Mouse (Mus musculus) heart, postnatal 36 days (tissue): Measurements from ENCODE around the gene Art1. TPM values are rescaled to one million over a fixed set of nuclear protein-coding genes. Genes with fewer than 3 reads are reported as not detected.

Experiments
- DNase-seq, 2 experiments: peaks; one replicate each; pipeline ENCODE4 v3.0.0; 2021 to 2022
- intact Hi-C: fragments of 180-260 bp; cut with DNase I; formaldehyde crosslinking; loops from one replicate; pipeline ENCODE4 v1.15.1; 2025
- total RNA-seq, 2 experiments: library from RNA; stranded (reverse); gene quantifications; 2 replicates each; pipeline ENCODE4 v1.2.3; 2021

The Art1 gene
- 100 to 1,000 TPM; 282 to 343 TPM for total RNA-seq

DNA sequence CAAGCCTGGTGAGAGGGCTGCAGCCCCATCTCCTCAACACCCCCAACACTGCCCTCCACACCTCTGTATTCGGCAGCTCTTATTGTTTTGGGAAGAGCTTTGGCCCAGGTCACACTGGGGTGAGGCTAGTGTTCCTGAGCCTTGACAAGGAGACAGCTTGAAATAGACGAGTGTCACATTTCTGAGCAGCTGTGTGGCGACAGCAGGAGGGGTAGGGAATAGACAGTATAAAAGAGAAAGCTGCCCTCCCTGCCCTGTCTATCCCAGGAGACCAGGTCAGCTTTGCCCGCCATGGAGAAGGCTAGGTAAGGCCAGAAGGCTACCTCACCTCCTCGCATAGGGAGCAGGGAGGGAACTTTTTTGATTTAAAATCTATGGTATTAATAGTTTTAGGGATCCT lies at the start of gene Art1:
Gene Art1 (plus strand): TSS at position 257 of the 400 bp plus-strand sequence.
- intact Hi-C loops: no loop called here
- peak; percentile 49 for DNase-seq

DNA sequence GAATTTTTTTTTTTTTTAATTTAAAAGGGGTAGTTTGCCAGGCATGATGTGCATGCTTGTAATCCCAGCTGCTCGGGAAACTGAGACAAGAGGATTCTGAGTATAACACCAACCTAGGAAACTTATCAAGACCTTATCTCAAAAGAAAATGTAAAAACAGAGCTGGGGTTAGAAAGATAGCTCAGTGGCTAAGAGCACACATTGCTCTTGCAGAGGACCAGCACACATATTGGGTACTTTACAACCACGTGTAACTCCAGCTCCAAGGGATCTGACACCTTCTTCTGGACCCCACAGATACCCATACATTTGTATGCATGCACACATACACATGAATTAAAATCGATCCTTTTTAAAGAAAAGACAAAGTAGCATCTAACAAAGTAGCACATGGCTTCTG lies 40.2 kb upstream of the Art1 start:
- intact Hi-C loops: no loop called here
- no peak for DNase-seq

DNA sequence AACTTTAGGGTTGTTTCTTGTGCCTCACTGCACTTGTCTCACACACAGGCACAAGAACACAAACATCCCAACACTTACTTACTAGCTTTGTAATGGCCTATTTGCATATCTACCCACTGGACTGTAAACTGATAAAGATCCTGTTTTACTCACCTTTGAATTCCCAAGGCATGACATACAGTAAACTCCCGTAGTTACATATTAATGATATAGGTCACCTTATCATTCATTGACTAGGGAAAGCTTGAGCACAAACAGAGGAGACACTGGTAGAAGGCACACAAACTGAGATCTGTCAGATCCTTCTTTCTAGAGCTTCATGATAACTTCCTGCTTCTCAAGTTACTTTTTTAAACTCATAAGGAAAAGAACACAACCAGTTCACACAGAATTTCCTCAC lies 39.3 kb upstream of the Art1 start:
- DNase-seq: no peak
- intact Hi-C loops: no loop called here

DNA sequence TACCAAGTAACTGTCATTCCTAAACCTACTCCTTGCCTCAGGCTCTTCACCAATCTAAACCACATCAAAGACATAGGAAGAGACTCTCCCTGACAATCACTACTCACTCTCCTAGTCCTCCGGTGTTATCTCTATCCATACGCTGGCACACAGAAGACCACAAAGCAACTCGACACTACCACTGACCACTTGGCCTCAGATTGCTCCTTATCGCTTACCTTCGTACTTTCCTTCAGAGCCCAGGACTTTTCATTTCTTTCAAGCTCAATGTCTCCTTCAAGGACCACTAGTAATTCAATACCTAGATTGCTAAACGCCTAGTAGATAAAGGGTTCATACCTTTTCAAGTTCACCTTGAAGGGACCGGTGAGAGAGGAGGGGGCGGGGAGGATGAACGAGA lies 37.7 kb upstream of the Art1 start:
- intact Hi-C loops: loop anchor here (2.0 kb wide), 1 partner anchor 129 kb away; the partner anchor contains the start of gene Numa1
- DNase-seq: no peak

DNA sequence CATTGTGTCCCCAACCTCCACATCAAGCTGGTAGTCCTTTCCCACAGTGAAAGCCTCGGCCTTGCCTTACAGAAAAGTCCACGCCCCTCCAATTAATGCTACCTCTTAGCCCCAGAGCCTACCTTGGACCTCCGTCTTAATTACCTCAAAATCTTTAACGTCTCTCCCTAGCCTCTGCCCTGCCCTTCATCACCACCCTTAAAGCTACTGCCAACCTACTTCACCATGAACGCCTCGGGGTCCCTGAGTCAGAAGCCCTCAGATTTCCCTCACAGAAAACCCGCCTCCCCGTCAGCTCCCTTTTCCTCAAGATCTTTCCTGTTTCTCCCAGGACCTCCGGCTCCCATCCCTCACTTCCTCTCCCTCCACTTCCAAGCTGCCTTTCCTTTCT lies 36.9 kb upstream of the Art1 start:
- DNase-seq: no peak
- intact Hi-C loops: loop anchor here (2.0 kb wide), 1 partner anchor 130 kb away; the partner anchor contains the start of gene Numa1

DNA sequence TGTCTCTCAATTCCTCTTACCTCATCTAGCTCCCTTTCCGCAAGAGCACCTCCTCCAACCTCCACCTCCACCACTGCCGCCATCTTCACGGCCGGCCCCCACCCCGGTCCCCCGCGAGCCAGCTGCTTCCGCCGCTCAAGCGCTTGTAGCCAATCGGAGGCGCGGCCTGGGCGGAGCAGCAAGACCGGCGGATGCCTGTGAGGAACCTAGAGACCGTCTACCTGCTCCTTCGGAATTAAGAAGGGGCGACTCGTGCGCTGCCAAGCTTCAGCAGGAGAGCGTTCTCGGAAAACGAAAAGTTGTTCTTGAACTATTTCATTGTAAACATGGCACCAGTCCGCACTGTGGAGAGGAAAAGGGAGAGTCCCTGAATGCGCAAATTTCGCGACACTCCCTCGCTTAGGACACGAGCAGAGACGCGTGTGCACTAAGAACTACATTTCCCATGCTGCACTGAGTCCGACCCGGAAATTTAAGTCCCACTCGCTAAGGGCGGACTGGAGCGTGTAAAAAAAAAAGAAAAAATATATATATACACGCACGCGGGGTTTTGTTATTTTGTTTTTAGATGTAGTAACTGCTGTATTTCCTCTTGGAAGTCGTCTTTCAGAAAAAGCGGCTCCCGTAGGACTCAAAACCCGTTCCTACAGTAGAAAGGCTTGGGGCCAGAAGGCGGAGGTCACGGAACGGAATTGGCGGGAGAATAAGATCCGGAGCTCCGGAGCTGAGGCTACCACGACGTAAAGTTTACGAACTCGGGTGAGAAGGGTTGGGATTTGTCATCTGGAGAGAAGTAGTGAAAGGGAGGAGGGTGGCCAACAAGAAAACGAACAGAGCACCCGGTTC lies 36.3 kb upstream of the Art1 start, which contains the start of the genes Rnf121, Xndc1 and Xntrpc:
Gene Rnf121 (minus strand): TSS at position 424 of the 846 bp plus-strand sequence.
Gene Xndc1 (plus strand): TSS at position 466 of the 846 bp plus-strand sequence.
Gene Xntrpc (plus strand): TSS at position 668 of the 846 bp plus-strand sequence.
- peak; percentile 90 to 94 for DNase-seq
- intact Hi-C loops: loop anchor here (2.0 kb wide), 1 partner anchor 130 kb away; the partner anchor contains the start of gene Numa1

DNA sequence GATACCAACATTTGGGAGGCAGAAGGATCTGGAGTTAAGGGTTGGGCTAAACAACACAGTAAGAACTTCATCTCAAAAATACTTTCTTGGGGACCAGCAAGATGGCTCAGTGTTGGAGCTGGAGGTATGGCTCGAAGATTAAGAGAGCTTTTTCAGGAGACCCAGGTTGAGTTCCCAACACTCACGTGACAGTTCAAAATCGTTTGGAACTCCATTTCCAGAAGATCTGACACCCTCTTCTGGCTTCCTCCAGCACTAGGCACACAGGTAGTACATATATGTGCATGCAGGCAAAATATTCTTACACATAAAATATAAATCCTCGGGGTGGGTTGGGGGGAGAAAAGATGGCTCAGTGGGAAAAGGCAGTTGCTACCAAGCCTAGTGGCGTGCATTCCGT lies 35.2 kb upstream of the Art1 start:
- intact Hi-C loops: no loop called here

DNA sequence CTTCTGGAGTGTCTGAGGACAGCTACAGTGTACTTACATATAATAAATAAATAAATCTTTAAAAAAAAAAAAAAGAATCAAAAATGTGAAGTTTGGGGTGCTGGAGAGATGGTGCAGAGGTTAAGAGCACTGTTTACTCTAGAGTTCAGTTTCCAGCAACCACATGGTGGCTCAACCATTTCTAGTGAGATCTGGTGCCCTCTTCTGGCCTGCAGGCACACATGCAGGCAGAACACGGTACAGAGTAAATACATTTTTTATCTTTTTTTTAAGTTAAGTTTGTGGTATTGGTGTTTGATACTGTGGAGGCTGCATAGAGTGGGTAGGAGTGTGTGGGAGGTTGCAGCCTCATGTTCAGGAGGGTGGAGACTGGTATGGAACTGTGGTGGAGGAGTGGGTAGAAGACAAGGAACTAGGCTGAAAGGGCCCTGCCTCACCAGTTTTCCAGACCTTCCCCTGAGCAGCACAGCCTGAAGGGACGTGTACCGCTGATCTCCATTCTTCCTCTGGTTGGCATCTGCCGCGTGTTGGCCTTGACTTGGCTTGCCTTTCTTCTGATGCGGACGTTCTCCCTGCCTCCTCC lies 24.7 kb upstream of the Art1 start:
- DNase-seq: peak in 1 of 2 experiments; percentile 8
- intact Hi-C loops: loop anchor here (5.0 kb wide), 1 partner anchor 420 kb away; no protein-coding TSS in a partner anchor

More for the DNA sequence above, 35.2 kb upstream of the Art1 start:
- no peak for DNase-seq

DNA sequence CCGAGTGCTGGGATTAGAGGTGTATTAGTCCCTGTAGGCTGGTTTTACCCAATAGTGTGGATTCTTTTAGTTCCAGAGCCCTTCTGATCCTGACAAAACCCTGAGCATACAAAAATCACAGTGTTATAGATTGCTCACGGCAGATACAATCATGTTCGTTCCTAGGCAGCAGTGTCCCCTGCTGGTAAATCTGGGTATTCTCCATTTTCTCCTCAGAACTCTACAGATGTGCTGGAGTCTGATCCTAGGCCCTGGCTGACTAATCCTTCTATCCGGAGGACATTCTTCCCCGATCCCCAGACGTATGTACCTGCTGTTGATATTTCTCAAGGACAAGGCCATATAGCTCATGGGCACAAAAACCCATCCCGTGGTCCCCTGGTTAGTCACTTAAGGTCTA lies 23.0 kb upstream of the Art1 start:
- intact Hi-C loops: loop anchor here (2.0 to 5.0 kb wide), 2 partner anchors 80 to 421 kb away; no protein-coding TSS in a partner anchor
- peak; percentile 11 to 24 for DNase-seq

DNA sequence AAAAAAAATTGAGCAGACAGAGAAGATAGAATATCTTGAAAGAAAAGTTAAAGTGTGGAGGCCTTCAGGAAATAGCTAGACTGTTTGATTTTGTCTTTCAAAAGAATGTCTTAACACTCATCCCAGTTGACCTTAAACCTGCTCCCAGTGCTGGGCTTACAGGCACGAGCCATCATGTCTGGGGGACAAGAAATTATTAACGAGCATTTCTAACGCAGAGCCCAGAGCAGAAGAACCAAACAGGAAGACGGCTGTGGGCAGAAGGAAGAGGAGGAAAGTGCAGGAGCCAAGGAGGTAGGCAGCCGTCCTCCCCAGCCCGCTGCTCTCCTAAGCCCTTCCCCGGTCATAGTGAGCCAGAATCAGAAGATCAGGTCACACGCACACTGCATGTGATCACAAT lies 21.2 kb upstream of the Art1 start:
- no peak for DNase-seq
- intact Hi-C loops: no loop called here

DNA sequence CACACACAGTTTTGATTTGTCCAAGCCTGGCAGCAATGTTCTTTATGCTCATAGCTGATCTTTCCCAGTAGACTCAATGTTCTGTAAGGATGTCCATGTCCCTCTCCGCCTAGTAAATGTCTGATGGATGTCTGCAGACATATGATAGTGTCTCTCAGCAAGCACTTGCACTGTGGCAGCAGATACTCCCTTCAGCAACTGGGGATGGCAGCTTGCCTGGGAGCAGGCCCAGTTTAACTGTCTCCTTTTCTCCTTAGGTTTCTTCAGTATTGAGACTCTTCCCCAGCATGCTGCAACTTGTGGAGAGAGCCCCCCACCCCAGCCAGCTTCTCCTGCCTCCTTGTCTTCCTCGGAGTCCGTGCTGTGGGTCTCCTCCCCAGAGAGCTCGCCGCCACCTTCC lies 19.8 kb upstream of the Art1 start:
- no peak for DNase-seq

DNA sequence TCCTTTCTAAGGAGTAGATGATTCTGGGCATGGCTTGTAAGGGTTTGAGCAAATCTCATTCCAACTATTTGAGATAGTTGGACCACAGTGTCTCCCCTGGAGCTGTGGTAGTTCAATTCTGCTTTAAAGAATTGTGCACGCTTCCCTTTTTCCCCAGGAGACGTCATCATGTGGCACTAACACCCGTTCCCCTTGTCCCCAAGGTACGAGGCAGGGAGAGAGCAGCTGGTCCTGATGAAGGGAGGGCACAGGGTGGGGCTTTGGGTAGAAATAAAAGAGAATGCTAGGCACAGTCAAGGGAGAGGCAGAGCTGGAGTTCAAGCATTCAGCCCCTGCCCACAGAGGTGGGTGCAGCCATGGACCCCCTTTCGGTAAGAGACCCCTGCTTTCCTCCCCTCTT lies 18.7 kb upstream of the Art1 start, which contains the start of gene Trpc2:
Gene Trpc2 (plus strand): TSS at position 301 of the 400 bp plus-strand sequence.
- no peak for DNase-seq
- intact Hi-C loops: no loop called here

More for the DNA sequence above, 19.8 kb upstream of the Art1 start:
- intact Hi-C loops: no loop called here

DNA sequence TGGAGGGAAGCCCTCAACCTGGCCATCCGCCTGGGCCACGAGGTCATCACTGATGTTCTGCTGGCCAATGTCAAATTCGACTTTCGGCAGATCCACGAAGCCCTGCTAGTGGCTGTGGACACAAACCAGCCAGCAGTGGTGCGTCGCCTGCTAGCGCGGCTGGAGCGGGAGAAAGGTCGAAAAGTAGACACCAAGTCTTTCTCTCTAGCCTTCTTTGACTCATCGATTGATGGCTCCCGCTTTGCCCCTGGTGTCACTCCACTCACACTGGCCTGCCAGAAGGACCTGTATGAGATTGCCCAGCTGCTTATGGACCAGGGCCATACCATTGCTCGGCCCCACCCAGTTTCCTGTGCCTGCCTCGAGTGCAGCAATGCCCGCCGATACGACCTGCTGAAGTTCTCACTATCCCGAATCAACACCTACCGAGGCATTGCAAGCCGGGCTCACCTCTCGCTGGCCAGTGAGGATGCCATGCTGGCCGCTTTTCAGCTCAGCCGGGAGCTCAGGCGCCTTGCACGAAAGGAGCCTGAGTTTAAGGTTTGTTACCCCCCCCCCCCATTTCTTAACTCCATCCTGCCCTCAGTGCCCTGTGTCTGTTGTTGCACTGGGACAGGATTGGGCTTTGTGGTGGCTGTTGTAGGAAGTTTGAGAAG lies 17.4 kb upstream of the Art1 start:
- intact Hi-C loops: no loop called here
- no peak for DNase-seq

DNA sequence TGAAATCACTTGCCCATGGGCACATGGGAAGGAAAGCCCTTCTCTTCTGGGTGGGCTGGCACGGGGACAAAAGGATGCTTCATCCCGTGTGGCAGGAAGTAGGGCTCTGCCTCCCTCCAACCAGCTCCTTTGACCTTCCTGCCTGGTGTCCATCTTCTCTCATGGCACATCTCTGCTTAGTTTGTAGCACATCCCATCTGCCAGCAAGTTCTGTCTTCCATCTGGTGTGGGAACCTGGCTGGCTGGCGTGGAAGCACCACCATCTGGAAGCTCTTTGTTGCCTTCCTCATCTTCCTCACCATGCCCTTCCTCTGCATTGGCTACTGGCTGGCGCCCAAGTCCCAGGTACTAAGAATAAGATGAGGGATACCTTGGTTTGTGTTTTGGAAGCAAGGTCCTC lies 14.2 kb upstream of the Art1 start:
- intact Hi-C loops: no loop called here
- no peak for DNase-seq

DNA sequence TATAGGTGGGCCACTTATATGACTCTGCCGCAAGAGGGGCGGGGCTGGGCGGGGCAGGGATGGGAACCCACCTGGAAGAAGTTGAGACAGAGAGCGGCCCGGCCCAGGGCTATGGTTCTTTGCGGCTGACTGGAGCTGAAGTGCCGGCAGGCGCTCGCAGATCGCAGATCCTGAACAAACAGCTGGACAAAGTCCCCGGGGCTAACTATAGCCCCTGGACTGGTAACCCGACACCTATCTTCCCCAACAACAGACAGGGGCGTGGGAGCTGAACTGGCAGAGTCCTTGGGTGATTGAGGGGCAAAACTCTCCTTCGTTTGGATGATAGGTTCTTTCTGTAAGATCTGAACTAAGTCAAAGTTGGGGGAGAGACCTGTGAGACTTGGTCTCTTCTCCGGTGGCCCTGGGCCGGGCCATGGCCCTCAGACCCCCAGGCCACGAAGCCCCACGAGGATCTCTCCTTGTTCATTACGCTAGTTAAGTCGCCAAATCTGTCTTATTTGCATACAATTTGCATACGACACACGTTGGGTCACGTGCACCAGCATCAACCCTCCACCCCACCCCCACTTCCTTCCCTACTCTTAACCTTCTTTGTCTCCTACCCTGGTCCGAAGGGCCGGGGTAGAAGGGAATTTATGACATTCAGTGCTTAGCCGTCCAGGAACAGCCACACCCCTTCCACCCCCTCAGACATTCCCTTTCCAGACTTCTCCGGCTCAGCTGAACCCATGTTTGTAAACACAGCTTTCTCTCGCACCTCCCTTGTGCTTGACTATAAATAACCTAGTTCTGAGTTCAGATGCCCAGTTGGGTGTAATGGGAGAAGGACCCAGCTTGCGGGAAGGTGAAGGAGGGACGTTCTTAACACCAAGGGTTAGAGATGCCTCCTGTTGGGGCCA lies 1.5 kb upstream of the Art1 start:
- intact Hi-C loops: no loop called here
- DNase-seq: peak; percentile 28 to 50

DNA sequence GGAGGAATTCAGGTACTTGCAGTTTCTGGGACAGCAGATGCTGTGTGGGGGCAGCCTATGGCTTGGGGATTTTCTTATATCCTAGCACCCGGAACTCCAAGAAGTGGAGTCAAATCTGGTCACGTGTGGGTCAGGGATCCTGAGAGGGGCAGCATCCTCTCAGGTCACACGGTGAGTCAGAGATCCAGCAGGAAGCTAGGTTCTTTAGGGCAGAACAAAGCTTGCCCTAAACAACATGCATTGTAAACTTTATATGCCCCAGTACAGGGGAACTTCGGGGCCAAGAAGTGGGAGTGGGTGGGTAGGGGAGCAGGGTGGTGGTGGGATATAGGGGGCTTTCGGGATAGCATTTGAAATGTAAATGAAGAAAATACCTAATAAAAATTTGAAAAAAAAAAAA lies 675 bp upstream of the Art1 start:
- intact Hi-C loops: no loop called here
- DNase-seq: no peak

DNA sequence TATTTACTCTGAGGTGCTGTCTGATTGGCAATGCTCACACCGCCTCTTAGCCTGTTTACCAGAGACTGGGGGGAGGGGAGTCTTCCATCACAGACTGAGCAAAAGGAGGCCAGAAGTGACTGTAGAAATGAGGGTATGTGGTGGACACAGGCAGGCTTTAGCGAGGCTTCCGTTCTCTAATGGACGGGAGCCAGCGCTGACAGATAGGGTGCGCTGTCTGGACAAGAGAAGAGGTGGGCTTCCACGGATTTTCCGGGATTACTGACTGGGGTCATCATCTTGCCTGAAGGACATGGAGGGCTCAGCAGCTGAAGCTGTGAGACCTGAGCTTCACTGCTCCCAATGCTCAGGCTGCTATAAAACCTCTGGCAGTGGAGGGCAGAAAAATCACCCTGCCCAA lies 698 bp downstream of the Art1 start:
- intact Hi-C loops: no loop called here
- DNase-seq: peak in 1 of 2 experiments; percentile 37

DNA sequence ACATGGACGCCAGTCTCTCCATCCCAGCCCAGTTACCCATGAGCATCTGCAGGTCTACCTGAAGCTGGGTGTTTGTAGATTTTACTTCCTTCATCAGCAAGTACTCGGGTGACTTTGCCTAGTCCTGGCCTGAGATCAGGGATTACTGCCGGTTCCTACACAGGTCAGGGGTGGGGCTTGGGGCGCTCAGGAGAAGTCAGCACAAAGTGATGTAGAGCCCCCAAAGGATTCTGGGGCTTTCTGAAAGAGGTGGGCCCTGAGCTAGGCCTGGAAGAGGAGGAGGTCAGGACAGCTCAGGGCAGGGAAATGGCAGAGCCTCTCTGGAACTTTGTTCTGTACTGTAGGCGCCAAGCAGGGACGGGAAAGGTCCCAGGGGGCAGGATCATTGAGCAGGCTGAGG lies 1.2 kb downstream of the Art1 start:
- intact Hi-C loops: no loop called here
- DNase-seq: no peak

DNA sequence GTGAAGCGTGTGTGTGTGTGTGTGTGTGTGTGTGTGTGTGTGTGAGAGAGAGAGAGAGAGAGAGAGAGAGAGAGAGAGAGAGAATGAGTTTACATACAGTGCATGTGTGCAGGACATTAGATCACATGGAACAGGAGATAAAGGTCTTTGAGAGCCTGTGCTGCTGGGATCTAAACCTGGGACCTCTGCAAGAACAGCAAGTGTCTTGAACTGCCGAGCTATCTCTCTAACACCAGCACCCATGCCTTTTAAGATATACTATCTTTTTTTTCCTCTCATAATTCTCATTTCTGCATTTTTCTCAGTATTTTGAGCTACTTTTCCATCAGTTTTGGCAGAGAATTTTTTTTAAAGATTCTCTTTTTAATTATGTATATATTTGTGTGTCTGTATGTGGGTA lies 2.0 kb downstream of the Art1 start:
- DNase-seq: no peak
- intact Hi-C loops: no loop called here

DNA sequence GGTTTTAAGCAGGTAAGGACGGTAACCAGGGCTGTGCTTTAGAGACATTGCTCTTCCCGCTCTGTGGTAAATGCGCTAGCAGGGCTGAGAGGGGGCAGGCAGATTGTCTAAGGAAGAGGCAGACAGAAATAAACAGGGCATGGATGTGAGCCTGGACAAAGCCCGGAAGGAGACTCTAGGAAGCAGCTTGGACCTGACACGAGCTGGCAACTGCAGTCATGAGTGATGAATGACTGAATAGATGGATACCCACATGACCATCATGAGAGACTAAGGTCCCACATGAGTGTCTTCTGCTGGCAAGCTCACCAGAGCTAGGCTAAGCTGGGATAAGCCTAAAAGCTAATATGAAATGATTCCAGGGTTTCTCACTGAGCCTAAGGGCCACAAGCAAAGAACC lies 2.6 kb downstream of the Art1 start:
- DNase-seq: no peak
- intact Hi-C loops: no loop called here
